Mouse (Mus musculus): Measurements from ENCODE around the gene Gm29776. TPM values are rescaled to one million over a fixed set of nuclear protein-coding genes. Genes with fewer than 3 reads are reported as not detected.

Gm29776 gene
- total and polyA plus RNA-seq, 3 experiments = not detected

DNA sequence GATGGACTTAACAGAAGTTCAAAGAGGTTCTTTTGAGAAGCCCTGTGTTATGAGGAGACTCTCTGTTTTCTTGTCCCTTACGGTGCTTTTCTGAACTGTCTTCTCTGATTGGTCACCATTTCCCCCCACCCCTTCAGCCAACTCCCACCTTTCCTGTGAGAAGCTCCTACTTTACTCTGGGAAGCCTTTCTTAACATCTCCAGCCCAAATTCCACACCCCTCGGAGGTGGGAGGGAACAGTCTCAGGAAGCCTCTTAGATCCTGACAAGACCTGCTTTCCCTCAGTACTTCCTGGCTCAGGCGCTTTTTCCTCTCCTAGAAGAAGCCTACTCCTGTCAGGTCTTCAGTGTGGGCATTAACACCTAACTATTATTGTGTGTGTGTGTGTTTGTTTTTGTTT lies 953 bp upstream of the Gm29776 start:
- H3K36me3 ChIP-seq (replicated peaks in 1 of 2; ENCODE audit: control insufficient read depth in 1 of 2, insufficient read depth in 1 of 2, low read length in 1 of 2) = peaks cover 0 to 5% of the 10 kb centered on the region in 2 experiments
- dilution Hi-C loops (cut with MboI; ENCODE audit: extremely low pct_ligation_motif_present, extremely low pct_unique_long_range_greater_than_20kb, low sequenced_read_pairs) (no loop called here), in situ Hi-C loops (cut with MboI; ENCODE audit: low pct_ligation_motif_present, low pct_unique_long_range_greater_than_20kb, low sequenced_read_pairs) (no loop called here)
- TF ChIP-seq NRF1 (IDR thresholded peaks at IDR 0.05; ENCODE audit: low read depth, low read length) (no peak), MXI1 (IDR thresholded peaks at IDR 0.05; ENCODE audit: low read depth, low read length) (no peak), NELFE (IDR thresholded peaks at IDR 0.05; ENCODE audit: low read depth, low read length) (no peak), MAX (IDR thresholded peaks at IDR 0.05; ENCODE audit: low read length) (no peak), USF1 (IDR thresholded peaks at IDR 0.05; ENCODE audit: low read depth, low read length) (no peak), E2F4 (IDR thresholded peaks at IDR 0.05; ENCODE audit: insufficient replicate concordance, low read depth, low read length) (no peak), MAFK (IDR thresholded peaks at IDR 0.05; ENCODE audit: insufficient replicate concordance, low read length) (no peak), JUND (conservative IDR thresholded peaks at IDR 0.05; ENCODE audit: low read depth, low read length) (no peak), HCFC1 (IDR thresholded peaks at IDR 0.05; ENCODE audit: low read depth, low read length) (no peak), ZNF384 (IDR thresholded peaks at IDR 0.05; ENCODE audit: low read depth, low read length) (no peak), RCOR1 (conservative IDR thresholded peaks at IDR 0.05; ENCODE audit: low read depth, low read length) (no peak), POLR2A (IDR thresholded peaks at IDR 0.05; ENCODE audit: low read depth, low read length) (no peak), UBTF (IDR thresholded peaks at IDR 0.05; ENCODE audit: low read depth, low read length) (no peak), MEF2A (IDR thresholded peaks at IDR 0.05; ENCODE audit: borderline replicate concordance, low read depth, low read length) (no peak), BHLHE40 (IDR thresholded peaks at IDR 0.05; ENCODE audit: low read depth, low read length) (no peak)
- no peaks in the 10 kb centered on the region for H3K79me2 ChIP-seq (replicated peaks; ENCODE audit: control insufficient read depth, extremely low read depth, insufficient read depth, poor library complexity, severe bottlenecking)
- H3K27me3 ChIP-seq (replicated peaks) = no peaks in the 10 kb centered on the region
- no peak overlapping the region for H3K27ac ChIP-seq (ENCODE audit: insufficient read depth, low read depth)
- H3K9ac ChIP-seq (ENCODE audit: insufficient read depth, low read depth) = no peak overlapping the region
- no peaks in the 10 kb centered on the region for H3K9me3 ChIP-seq (replicated peaks; ENCODE audit: low read length)
- peaks cover 0 to 5% of the 10 kb centered on the region in 2 experiments; a peak in 2 of 4 replicates for H3K4me1 ChIP-seq (ENCODE audit: control insufficient read depth in 1 of 2, insufficient read depth in 2 of 2)
- H3K4me2 ChIP-seq (ENCODE audit: insufficient read depth, low read depth, poor library complexity, severe bottlenecking) = no peak overlapping the region
- no peak overlapping the region for H3K4me3 ChIP-seq (replicated peaks in 1 of 3; ENCODE audit: low read depth in 2 of 3, low read length in 2 of 3, poor library complexity in 1 of 3)
- DNase-seq (ENCODE audit: extremely low read depth) = no peak

- in situ Hi-C loops (cut with MboI; ENCODE audit: low pct_ligation_motif_present, low pct_unique_long_range_greater_than_20kb, low sequenced_read_pairs) (no loop called here), dilution Hi-C loops (cut with MboI; ENCODE audit: extremely low pct_ligation_motif_present, extremely low pct_unique_long_range_greater_than_20kb, low sequenced_read_pairs) (no loop called here)
These were observed 1.9 kb downstream of the Gm29776 start for GRCm38 (mm10) chr14:54696752-54697151.

More at GRCm38 (mm10) chr14:54696752-54697151, 1.9 kb downstream of the Gm29776 start:
- Histone ChIP-seq H3K27ac (ENCODE audit: insufficient read depth, low read depth) (no peak overlapping the region), H3K4me2 (ENCODE audit: insufficient read depth, low read depth, poor library complexity, severe bottlenecking) (no peak overlapping the region), H3K36me3 (replicated peaks in 1 of 2; ENCODE audit: control insufficient read depth in 1 of 2, insufficient read depth in 1 of 2, low read length in 1 of 2) (peaks cover 14 to 28% of the 10 kb centered on the region in 2 experiments), H3K27me3 (replicated peaks) (no peaks in the 10 kb centered on the region), H3K4me3 (replicated peaks in 1 of 3; ENCODE audit: low read depth in 2 of 3, low read length in 2 of 3, poor library complexity in 1 of 3) (no peak overlapping the region), H3K79me2 (replicated peaks; ENCODE audit: control insufficient read depth, extremely low read depth, insufficient read depth, poor library complexity, severe bottlenecking) (no peaks in the 10 kb centered on the region), H3K9me3 (replicated peaks; ENCODE audit: low read length) (no peaks in the 10 kb centered on the region), H3K4me1 (ENCODE audit: control insufficient read depth in 1 of 2, insufficient read depth in 2 of 2) (peaks cover 0 to 5% of the 10 kb centered on the region in 2 experiments; a peak in 2 of 4 replicates), H3K9ac (ENCODE audit: insufficient read depth, low read depth) (no peak overlapping the region)
- TF ChIP-seq RCOR1 (conservative IDR thresholded peaks at IDR 0.05; ENCODE audit: low read depth, low read length) = no peak
- TF ChIP-seq TCF12 (IDR thresholded peaks at IDR 0.05; ENCODE audit: low read depth, low read length) = no peak
- no peak for TF ChIP-seq MEF2A (IDR thresholded peaks at IDR 0.05; ENCODE audit: borderline replicate concordance, low read depth, low read length)
- no peak for TF ChIP-seq JUND (conservative IDR thresholded peaks at IDR 0.05; ENCODE audit: low read depth, low read length)
- no peak for TF ChIP-seq ZC3H11A (IDR thresholded peaks at IDR 0.05; ENCODE audit: low read depth, low read length)
- TF ChIP-seq IRF4 (IDR thresholded peaks at IDR 0.05; ENCODE audit: low read depth, low read length) = no peak
- TF ChIP-seq NELFE (IDR thresholded peaks at IDR 0.05; ENCODE audit: low read depth, low read length) = no peak
- TF ChIP-seq ZMIZ1 (IDR thresholded peaks at IDR 0.05; ENCODE audit: low read depth, low read length) = no peak
- TF ChIP-seq NRF1 (IDR thresholded peaks at IDR 0.05; ENCODE audit: low read depth, low read length) = no peak
- TF ChIP-seq ZNF384 (IDR thresholded peaks at IDR 0.05; ENCODE audit: low read depth, low read length) = no peak
- no peak for TF ChIP-seq CTCF (conservative IDR thresholded peaks at IDR 0.05 in 1 of 2, IDR thresholded peaks at IDR 0.05 in 1 of 2; ENCODE audit: low read depth in 2 of 2, low read length in 2 of 2)
- no peak for DNase-seq (ENCODE audit: extremely low read depth)
